Mouse (Mus musculus) hindbrain, embryonic 11.5 days (tissue): ENCODE results near the gene Wnk1. TPM values are rescaled to one million over a fixed set of nuclear protein-coding genes. Genes with fewer than 3 reads are reported as not detected.

Experiments used
- ATAC-seq: fragments of 200-750 bp; cut with Nextera tagmentation; 2 replicates; pipeline ENCODE4 v1.8.0; 2017; ENCODE audit warnings: mild to moderate bottlenecking, moderate TSS enrichment, moderate library complexity; ENCODE audit not compliant: low FRiP score
- DNase-seq: peaks from one replicate; pipeline ENCODE4 v3.0.0-alpha.2; 2015; ENCODE audit warnings: low spot score
- H3K27ac ChIP-seq: fragments of 300-500 bp; sonication (generic); 2 replicates; pipeline ENCODE4 v1.5.1; 2014; ENCODE audit warnings: mild to moderate bottlenecking, low read depth, low read length
- H3K27me3 ChIP-seq: fragments of 300-500 bp; sonication (generic); 2 replicates; pipeline ENCODE4 v1.6.1; 2014; ENCODE audit warnings: mild to moderate bottlenecking, low read length, moderate library complexity, mixed read lengths; ENCODE audit not compliant: control insufficient read depth, insufficient read depth
- H3K36me3 ChIP-seq: fragments of 300-500 bp; sonication (generic); 2 replicates; pipeline ENCODE4 v1.6.1; 2014; ENCODE audit warnings: mild to moderate bottlenecking, low read length, moderate library complexity, mixed read lengths; ENCODE audit not compliant: control insufficient read depth, insufficient read depth
- H3K4me1 ChIP-seq: fragments of 300-500 bp; sonication (generic); replicated peaks from 2 replicates; pipeline ENCODE4 v1.6.1; 2014; ENCODE audit warnings: low read length, mixed read lengths; ENCODE audit not compliant: control insufficient read depth, insufficient read depth
- H3K4me2 ChIP-seq: fragments of 300-500 bp; sonication (generic); replicated peaks from 2 replicates; pipeline ENCODE4 v1.6.1; 2014; ENCODE audit warnings: mild to moderate bottlenecking, low read depth, low read length
- H3K4me3 ChIP-seq: fragments of 300-500 bp; sonication (generic); 2 replicates; pipeline ENCODE4 v1.5.1; 2014; ENCODE audit warnings: low read depth, low read length
- H3K9ac ChIP-seq: fragments of 300-500 bp; sonication (generic); 2 replicates; pipeline ENCODE4 v1.6.1; 2014; ENCODE audit warnings: low read depth, low read length
- H3K9me3 ChIP-seq: fragments of 300-500 bp; sonication (generic); 2 replicates; pipeline ENCODE4 v1.6.1; 2016; ENCODE audit warnings: low read length; ENCODE audit not compliant: control insufficient read depth
- WGBS: fragments of 180-500 bp; shearing (Covaris S2); extraction: QIAGEN DNeasy Blood & Tissue Kit; methylation state at CpG from one replicate; pipeline ENCODE4 v1.1.7; 2014; 5-methylcytosine and 5-hydroxymethylcytosine counted together
- polyA plus RNA-seq: library from polyadenylated mRNA; unstranded; fragments of >200 nt; fragmentation: Nextera tagmentation; extraction: Ambion mirVana; gene quantifications from 2 replicates; pipeline ENCODE4 v1.2.1, GENCODE M21; 2014

The Wnk1 gene
- polyA plus RNA-seq, 1 experiment from 2014 or later: 91.7 TPM

- Histone ChIP-seq H3K36me3 (no peaks in the 10 kb centered on the region), H3K4me2 (no peak overlapping the region), H3K4me1 (no peaks in the 10 kb centered on the region), H3K27ac (no peak overlapping the region), H3K9ac (no peak overlapping the region), H3K27me3 (no peaks in the 10 kb centered on the region), H3K4me3 (no peak overlapping the region), H3K9me3 (no peaks in the 10 kb centered on the region)
- WGBS: 84% methylated on average over 10 of the region's 10 CpGs
- no peak for DNase-seq
- no peak for ATAC-seq
These were observed 41.1 kb upstream of the Wnk1 start for GRCm38 (mm10) chr6:120079547-120079946.

- Histone ChIP-seq H3K4me1 (no peaks in the 10 kb centered on the region), H3K9ac (no peak overlapping the region), H3K27ac (no peak overlapping the region), H3K36me3 (no peaks in the 10 kb centered on the region), H3K9me3 (no peaks in the 10 kb centered on the region), H3K27me3 (no peaks in the 10 kb centered on the region), H3K4me3 (no peak overlapping the region), H3K4me2 (no peak overlapping the region)
- WGBS: 82% methylated on average over 6 of the region's 6 CpGs
- DNase-seq (no peak), ATAC-seq (no peak)
These were observed 38.4 kb upstream of the Wnk1 start for GRCm38 (mm10) chr6:120076619-120077450.

GRCm38 (mm10) chr6:120072630-120073029 lies 34.2 kb upstream of the Wnk1 start:
- ATAC-seq: no peak
- no peak for DNase-seq
- no peak overlapping the region for H3K4me3 ChIP-seq
- H3K27me3 ChIP-seq: no peaks in the 10 kb centered on the region
- H3K4me1 ChIP-seq: no peaks in the 10 kb centered on the region
- no peak overlapping the region for H3K27ac ChIP-seq
- no peaks in the 10 kb centered on the region for H3K9me3 ChIP-seq
- 69% methylated on average over 2 of the region's 2 CpGs for WGBS
- no peak overlapping the region for H3K4me2 ChIP-seq
- H3K9ac ChIP-seq: no peak overlapping the region
- H3K36me3 ChIP-seq: no peaks in the 10 kb centered on the region

- Histone ChIP-seq H3K27me3 (no peaks in the 10 kb centered on the region), H3K4me1 (no peaks in the 10 kb centered on the region), H3K9me3 (no peaks in the 10 kb centered on the region), H3K36me3 (no peaks in the 10 kb centered on the region), H3K4me2 (no peak overlapping the region), H3K27ac (no peak overlapping the region), H3K4me3 (no peak overlapping the region), H3K9ac (no peak overlapping the region)
- ATAC-seq (no peak), DNase-seq (no peak)
- 85% methylated on average over 3 of the region's 3 CpGs for WGBS
These were observed 31.1 kb upstream of the Wnk1 start for GRCm38 (mm10) chr6:120069546-120069945.

- no peak for ATAC-seq
- H3K4me2 ChIP-seq: no peak overlapping the region
- no peaks in the 10 kb centered on the region for H3K27me3 ChIP-seq
- no peak overlapping the region for H3K4me3 ChIP-seq
- no peak for DNase-seq
- no peaks in the 10 kb centered on the region for H3K9me3 ChIP-seq
- H3K4me1 ChIP-seq: no peaks in the 10 kb centered on the region
- 78% methylated on average over 6 of the region's 6 CpGs for WGBS
- H3K9ac ChIP-seq: no peak overlapping the region
- no peak overlapping the region for H3K27ac ChIP-seq
- H3K36me3 ChIP-seq: no peaks in the 10 kb centered on the region
These were observed 27.2 kb upstream of the Wnk1 start for GRCm38 (mm10) chr6:120065552-120066177.

DNA sequence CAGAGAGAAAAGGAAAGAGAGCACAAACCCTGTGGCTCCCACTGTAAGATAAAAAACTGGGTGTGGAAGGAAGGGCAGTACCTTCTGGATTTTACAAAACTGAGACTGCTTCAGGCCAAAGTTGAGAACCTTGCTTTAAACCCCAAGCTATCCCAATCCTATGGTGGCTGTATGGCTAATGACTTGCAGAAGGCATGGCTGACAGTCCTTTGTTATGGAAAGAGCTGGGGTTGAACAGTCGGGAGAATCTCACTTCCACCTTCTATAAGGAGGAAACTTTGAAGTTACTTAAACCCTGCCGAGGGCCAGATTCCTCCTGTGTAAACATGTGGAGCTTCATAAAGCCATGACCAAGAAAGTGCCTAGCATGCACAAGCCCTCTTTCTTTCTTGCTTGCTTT lies 26.2 kb upstream of the Wnk1 start:
- no peaks in the 10 kb centered on the region for H3K27me3 ChIP-seq
- DNase-seq (no peak), ATAC-seq (no peak)
- H3K4me3 ChIP-seq: no peak overlapping the region
- no peaks in the 10 kb centered on the region for H3K36me3 ChIP-seq
- no peaks in the 10 kb centered on the region for H3K4me1 ChIP-seq
- WGBS: 35% methylated on average over 2 of the region's 2 CpGs
- H3K9ac ChIP-seq: no peak overlapping the region
- H3K9me3 ChIP-seq: no peaks in the 10 kb centered on the region
- H3K27ac ChIP-seq: no peak overlapping the region
- H3K4me2 ChIP-seq: no peak overlapping the region

GRCm38 (mm10) chr6:120062934-120063333 lies 24.5 kb upstream of the Wnk1 start:
- H3K36me3 ChIP-seq: no peaks in the 10 kb centered on the region
- H3K4me3 ChIP-seq: no peak overlapping the region
- no peaks in the 10 kb centered on the region for H3K27me3 ChIP-seq
- H3K27ac ChIP-seq: no peak overlapping the region
- H3K4me2 ChIP-seq: no peak overlapping the region
- DNase-seq (no peak), ATAC-seq (no peak)
- no peaks in the 10 kb centered on the region for H3K9me3 ChIP-seq
- WGBS: 97% methylated on average over 5 of the region's 5 CpGs
- no peak overlapping the region for H3K9ac ChIP-seq
- no peaks in the 10 kb centered on the region for H3K4me1 ChIP-seq

DNA sequence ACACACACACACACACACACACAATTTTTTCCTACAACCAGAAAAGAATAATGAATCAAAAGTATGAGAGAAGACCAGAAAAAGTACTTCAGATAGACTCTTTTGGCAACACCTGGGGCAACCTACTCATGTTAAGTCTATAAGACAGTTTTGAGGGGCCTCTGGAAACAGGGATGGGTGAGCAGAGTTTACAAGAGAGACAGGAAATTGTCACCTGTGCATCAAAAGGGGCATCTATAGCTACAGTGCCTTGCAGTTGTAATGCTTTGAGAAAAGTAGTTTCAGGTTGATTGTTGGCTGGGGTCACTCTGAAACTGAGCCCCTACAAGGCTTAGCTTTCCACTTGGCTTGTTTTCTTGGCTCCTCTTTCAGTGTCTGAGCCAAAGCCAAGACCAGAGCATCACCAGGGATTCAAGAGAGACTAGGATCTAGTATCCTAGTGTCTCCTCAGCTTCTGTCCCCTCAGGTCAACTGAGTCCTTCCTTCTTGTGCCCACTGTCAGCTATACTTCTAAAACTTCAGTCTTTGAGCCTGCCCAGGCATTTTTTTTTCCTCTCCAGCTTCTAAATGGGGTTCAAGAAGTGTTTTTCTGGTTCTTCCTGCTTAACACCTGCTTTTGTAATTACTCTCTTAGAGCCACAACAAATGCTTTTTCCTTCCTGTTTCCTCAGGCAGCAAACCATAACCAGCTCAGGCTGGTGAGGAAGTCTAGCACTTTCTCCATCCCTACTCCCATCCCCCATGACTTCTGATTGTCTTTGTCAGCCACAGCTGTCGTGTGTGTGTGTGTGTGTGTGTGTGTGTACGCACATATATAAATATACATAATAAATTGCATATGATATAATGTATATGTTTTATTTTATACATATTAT lies 17.4 kb upstream of the Wnk1 start:
- ATAC-seq: no peak
- 81% methylated on average over 2 of the region's 2 CpGs for WGBS
- H3K36me3 ChIP-seq: no peaks in the 10 kb centered on the region

More for the DNA sequence above, 17.4 kb upstream of the Wnk1 start:
- Histone ChIP-seq H3K4me1 (no peaks in the 10 kb centered on the region), H3K9ac (no peak overlapping the region), H3K4me3 (no peak overlapping the region), H3K4me2 (no peak overlapping the region), H3K27ac (no peak overlapping the region), H3K9me3 (no peaks in the 10 kb centered on the region), H3K27me3 (no peaks in the 10 kb centered on the region)
- no peak for DNase-seq
